Mouse (Mus musculus): Measurements from ENCODE around the gene Il23a. TPM values are rescaled to one million over a fixed set of nuclear protein-coding genes. Genes with fewer than 3 reads are reported as not detected.
A peak's percentile ranks its signal among the peaks of the same experiment; 100 is the strongest.

Il23a gene
- polyA plus RNA-seq, 1 experiment from 2014 or later: 0.26 TPM

- no peaks in the 10 kb centered on the region for H3K4me1 ChIP-seq (replicated peaks)
- H3K9ac ChIP-seq: no peak overlapping the region
- no peak for ATAC-seq (ENCODE audit: low FRiP score, low read depth)
- H3K4me2 ChIP-seq: no peak overlapping the region
- H3K27ac ChIP-seq (replicated peaks): no peak overlapping the region
- H3K9me3 ChIP-seq: no peaks in the 10 kb centered on the region
- H3K4me3 ChIP-seq: no peak overlapping the region
- H3K36me3 ChIP-seq: no peaks in the 10 kb centered on the region
- H3K27me3 ChIP-seq: no peaks in the 10 kb centered on the region
- WGBS: 84% methylated on average over 4 of the region's 4 CpGs
Observed at GRCm38 (mm10) chr10:128258953-128259352, 39.6 kb downstream of the Il23a start.

- 89% methylated on average over 8 of the region's 8 CpGs for WGBS
Observed at GRCm38 (mm10) chr10:128256328-128256727, 42.2 kb downstream of the Il23a start.

GRCm38 (mm10) chr10:128255925-128256324 is 42.6 kb downstream of the Il23a start:
- WGBS: 95% methylated on average over 8 of the region's 8 CpGs
- Histone ChIP-seq H3K36me3 (peaks cover 12% of the 10 kb centered on the region; the same call in 1 of the 2 replicates), H3K27ac (replicated peaks) (no peak overlapping the region), H3K4me1 (replicated peaks) (no peaks in the 10 kb centered on the region), H3K9ac (no peak overlapping the region), H3K4me2 (no peak overlapping the region), H3K9me3 (no peaks in the 10 kb centered on the region), H3K27me3 (no peaks in the 10 kb centered on the region), H3K4me3 (no peak overlapping the region)
- no peak for ATAC-seq (ENCODE audit: low FRiP score, low read depth)

More at GRCm38 (mm10) chr10:128256328-128256727, 42.2 kb downstream of the Il23a start:
- no peak overlapping the region for H3K27ac ChIP-seq (replicated peaks)
- no peak overlapping the region for H3K9ac ChIP-seq
- H3K36me3 ChIP-seq: peaks cover 10% of the 10 kb centered on the region; the same call in 1 of the 2 replicates
- H3K4me2 ChIP-seq: no peak overlapping the region
- no peak for ATAC-seq (ENCODE audit: low FRiP score, low read depth)
- H3K4me1 ChIP-seq (replicated peaks): no peaks in the 10 kb centered on the region
- H3K9me3 ChIP-seq: no peaks in the 10 kb centered on the region
- H3K27me3 ChIP-seq: no peaks in the 10 kb centered on the region
- H3K4me3 ChIP-seq: no peak overlapping the region

GRCm38 (mm10) chr10:128253677-128254255 is 44.8 kb downstream of the Il23a start, which contains the start of gene Apon:
TSS of gene Apon (plus strand) at chr10:128254096.
- H3K4me1 ChIP-seq (replicated peaks): no peaks in the 10 kb centered on the region
- no peak within 1 kb of the TSS for H3K4me3 ChIP-seq
- no peaks in the 10 kb centered on the region for H3K27me3 ChIP-seq
- ATAC-seq (ENCODE audit: low FRiP score, low read depth): no peak
- no peaks in the 10 kb centered on the region for H3K9me3 ChIP-seq
- H3K4me2 ChIP-seq: no peak within 1 kb of the TSS
- H3K36me3 ChIP-seq: peaks cover 20% of the 10 kb centered on the region
- no peak within 1 kb of the TSS for H3K9ac ChIP-seq
- WGBS: 88% methylated on average over 4 of the region's 4 CpGs
- no peak within 1 kb of the TSS for H3K27ac ChIP-seq (replicated peaks)

GRCm38 (mm10) chr10:128250565-128250964 is 48.0 kb downstream of the Il23a start:
- no peaks in the 10 kb centered on the region for H3K4me1 ChIP-seq (replicated peaks)
- 97% methylated on average over 13 of the region's 13 CpGs for WGBS
- no peak overlapping the region for H3K27ac ChIP-seq (replicated peaks)
- no peak overlapping the region for H3K4me2 ChIP-seq
- ATAC-seq (ENCODE audit: low FRiP score, low read depth): no peak
- H3K9ac ChIP-seq: no peak overlapping the region
- no peaks in the 10 kb centered on the region for H3K27me3 ChIP-seq
- no peaks in the 10 kb centered on the region for H3K9me3 ChIP-seq
- H3K4me3 ChIP-seq: no peak overlapping the region
- peaks cover 25% of the 10 kb centered on the region for H3K36me3 ChIP-seq

- Histone ChIP-seq H3K9ac (no peak overlapping the region), H3K27ac (replicated peaks) (0 out of 2 replicates have a peak overlapping the region, but pooled peaks have one; percentile 30), H3K27me3 (no peaks in the 10 kb centered on the region), H3K9me3 (no peaks in the 10 kb centered on the region), H3K36me3 (peaks cover 26% of the 10 kb centered on the region), H3K4me2 (peak overlapping the region; percentile 29; the same call in 1 of the 2 replicates), H3K4me1 (replicated peaks) (no peaks in the 10 kb centered on the region), H3K4me3 (0 out of 2 replicates have a peak overlapping the region, but pooled peaks have one; percentile 1)
- no peak for ATAC-seq (ENCODE audit: low FRiP score, low read depth)
- WGBS: 83% methylated on average over 17 of the region's 17 CpGs
Observed at GRCm38 (mm10) chr10:128247020-128247732, 51.4 kb downstream of the Il23a start.

Other genes with a start within 250 kb of the Il23a start
- 371 and 395 TPM in 2 replicates for gene Ptges3, start 239.8 kb downstream of the Il23a start, polyA plus RNA-seq (2015; fragmentation: Nextera tagmentation; extraction: Ambion mirVana)
- gene Atp5b, start 215.5 kb downstream of the Il23a start, polyA plus RNA-seq (2015; fragmentation: Nextera tagmentation; extraction: Ambion mirVana): 2,267 and 2,290 TPM in 2 replicates
- gene Baz2a, start 207.2 kb downstream of the Il23a start, polyA plus RNA-seq (2015; fragmentation: Nextera tagmentation; extraction: Ambion mirVana): 8.1 and 8.3 TPM in 2 replicates
- 10.2 and 10.3 TPM in 2 replicates for gene Rbms2, start 118.5 kb downstream of the Il23a start, polyA plus RNA-seq (2015; fragmentation: Nextera tagmentation; extraction: Ambion mirVana)
- gene Gls2, start 104.3 kb downstream of the Il23a start, polyA plus RNA-seq (2015; fragmentation: Nextera tagmentation; extraction: Ambion mirVana): 2.0 and 2.2 TPM in 2 replicates
- gene Spryd4, start 86.9 kb downstream of the Il23a start, polyA plus RNA-seq (2015; fragmentation: Nextera tagmentation; extraction: Ambion mirVana): 20.6 and 21.0 TPM in 2 replicates
- gene Mip, start 72.9 kb downstream of the Il23a start, polyA plus RNA-seq (2015; fragmentation: Nextera tagmentation; extraction: Ambion mirVana): 0.12 TPM in 1 of 2 replicates, not detected in the other
- 22.4 and 23.3 TPM in 2 replicates for gene Timeless, start 66.7 kb downstream of the Il23a start, polyA plus RNA-seq (2015; fragmentation: Nextera tagmentation; extraction: Ambion mirVana)
- gene Apon, start 44.7 kb downstream of the Il23a start, polyA plus RNA-seq (2015; fragmentation: Nextera tagmentation; extraction: Ambion mirVana): 0.14 TPM in 1 of 2 replicates, not detected in the other
- gene Apof, start 30.1 kb downstream of the Il23a start, polyA plus RNA-seq (2015; fragmentation: Nextera tagmentation; extraction: Ambion mirVana): 0.21 and 0.47 TPM in 2 replicates
- gene Stat2, start 28.2 kb downstream of the Il23a start, polyA plus RNA-seq (2015; fragmentation: Nextera tagmentation; extraction: Ambion mirVana): 20.7 and 21.7 TPM in 2 replicates
- 19.1 and 21.4 TPM in 2 replicates for gene Pan2, start 4.6 kb upstream of the Il23a start, polyA plus RNA-seq (2015; fragmentation: Nextera tagmentation; extraction: Ambion mirVana)
- 188 and 205 TPM in 2 replicates for gene Cnpy2, start 23.7 kb upstream of the Il23a start, polyA plus RNA-seq (2015; fragmentation: Nextera tagmentation; extraction: Ambion mirVana)
- gene Cs, start 39.0 kb upstream of the Il23a start, polyA plus RNA-seq (2015; fragmentation: Nextera tagmentation; extraction: Ambion mirVana): 267 and 278 TPM in 2 replicates
- 38.7 and 41.9 TPM in 2 replicates for gene Coq10a, start 70.2 kb upstream of the Il23a start, polyA plus RNA-seq (2015; fragmentation: Nextera tagmentation; extraction: Ambion mirVana)
- gene Ankrd52, start 78.4 kb upstream of the Il23a start, polyA plus RNA-seq (2015; fragmentation: Nextera tagmentation; extraction: Ambion mirVana): 10.9 and 13.8 TPM in 2 replicates
- 0.21 and 0.83 TPM in 2 replicates for gene Slc39a5, start 102.5 kb upstream of the Il23a start, polyA plus RNA-seq (2015; fragmentation: Nextera tagmentation; extraction: Ambion mirVana)
- gene Nabp2, start 112.7 kb upstream of the Il23a start, polyA plus RNA-seq (2015; fragmentation: Nextera tagmentation; extraction: Ambion mirVana): 137 and 141 TPM in 2 replicates
- gene Rnf41, start 112.9 kb upstream of the Il23a start, polyA plus RNA-seq (2015; fragmentation: Nextera tagmentation; extraction: Ambion mirVana): 91.3 and 92.4 TPM in 2 replicates
- 167 and 177 TPM in 2 replicates for gene Smarcc2, start 160.5 kb upstream of the Il23a start, polyA plus RNA-seq (2015; fragmentation: Nextera tagmentation; extraction: Ambion mirVana)
- 944 and 959 TPM in 2 replicates for gene Myl6, start 195.4 kb upstream of the Il23a start, polyA plus RNA-seq (2015; fragmentation: Nextera tagmentation; extraction: Ambion mirVana)
- 5.7 and 6.5 TPM in 2 replicates for gene Myl6b, start 199.9 kb upstream of the Il23a start, polyA plus RNA-seq (2015; fragmentation: Nextera tagmentation; extraction: Ambion mirVana)
- 14.2 and 14.8 TPM in 2 replicates for gene Esyt1, start 227.1 kb upstream of the Il23a start, polyA plus RNA-seq (2015; fragmentation: Nextera tagmentation; extraction: Ambion mirVana)
- gene Zc3h10, start 249.0 kb upstream of the Il23a start, polyA plus RNA-seq (2015; fragmentation: Nextera tagmentation; extraction: Ambion mirVana): 18.2 and 20.0 TPM in 2 replicates

Measured in hindbrain, embryonic 15.5 days (tissue).